ENCODE assay signal across 8 mouse cellular contexts in the genomic region with DNA sequence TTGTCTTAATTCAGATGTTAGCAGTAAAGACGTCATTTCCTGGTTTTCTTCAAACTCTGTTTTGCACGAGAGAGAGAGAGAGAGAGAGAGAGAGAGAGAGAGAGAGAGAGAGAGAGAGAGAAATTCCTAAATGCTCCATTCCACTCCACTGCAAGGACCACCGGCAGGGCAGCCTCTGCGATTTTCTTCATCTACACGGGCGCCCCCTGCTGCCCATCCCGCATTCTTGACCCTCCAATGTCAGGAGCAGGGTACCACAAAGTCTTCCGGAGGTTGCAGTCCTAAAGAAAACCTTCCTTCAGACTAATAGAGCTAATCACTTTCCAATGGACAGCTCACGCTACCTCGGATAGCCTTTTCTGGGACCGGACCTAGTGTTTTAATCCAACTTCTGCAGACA. TPM values are rescaled to one million over a fixed set of nuclear protein-coding genes. Genes with fewer than 3 reads are reported as not detected.
DNase-seq lines count a peak whose midpoint lies in the region; ATAC-seq and TF ChIP-seq lines count a peak whose summit lies in the region.

No protein-coding gene starts in this region.

- ATAC-seq in forebrain, embryonic 14.5 days, result peak; percentile 91
- peak; percentile 89 for ATAC-seq in lung, embryonic 14.5 days (ENCODE audit: insufficient read depth)

- peak overlapping the region; percentile 8 for H3ac ChIP-seq in C2C12 (ENCODE audit: control insufficient read depth, insufficient read length, low read depth)

- H3K4me2 ChIP-seq in forebrain, embryonic 14.5 days (ENCODE audit: low read length), result peak overlapping the region; percentile 100
- H3K4me2 ChIP-seq in lung, embryonic 14.5 days, result peak overlapping the region; percentile 70

- peak overlapping the region; percentile 75 for H3K9ac ChIP-seq in forebrain, embryonic 14.5 days (ENCODE audit: low read length)
- H3K9ac ChIP-seq in lung, embryonic 14.5 days, result peak overlapping the region; percentile 82

- DNase-seq in forebrain, embryonic 14.5 days (ENCODE audit: low spot score), result peak; percentile 90
- DNase-seq in heart, postnatal 14 days, result peak; percentile 86 to 90
- DNase-seq in layer of hippocampus, adult 11-12 months (ENCODE audit: low spot score), result peak; percentile 62
- peak; percentile 96 for DNase-seq in lung, embryonic 14.5 days
- peak; percentile 61 for DNase-seq in ovary, postnatal 10 days (ENCODE audit: low spot score)
- DNase-seq in thymus, postnatal 10 days (ENCODE audit: low spot score in 2 of 2), result peak; percentile 26 to 71

- no peak for TF ChIP-seq POLR2A in bone marrow, adult 2 months (IDR thresholded peaks at IDR 0.05; ENCODE audit: borderline replicate concordance, control insufficient read depth, low read depth, low read length)

- H3K4me3 ChIP-seq in C2C12 (ENCODE audit: insufficient read depth, poor library complexity, severe bottlenecking), result peak overlapping the region; percentile 50
- no peak overlapping the region for H3K4me3 ChIP-seq in bone marrow, adult 2 months (replicated peaks; ENCODE audit: control insufficient read depth, low read depth, low read length)
- H3K4me3 ChIP-seq in forebrain, embryonic 14.5 days (ENCODE audit: low read depth, low read length), result peak overlapping the region; percentile 79
- H3K4me3 ChIP-seq in lung, embryonic 14.5 days (ENCODE audit: low read depth, low read length), result peak overlapping the region; percentile 83

- intact Hi-C loops in heart, postnatal 14 days (cut with DNase I), result loop anchor here (1.0 to 10.0 kb wide), 5 partner anchors 80 to 540 kb away; no protein-coding TSS in a partner anchor

- H3K27me3 ChIP-seq in C2C12 (ENCODE audit: control insufficient read depth, insufficient read depth, insufficient read length), result no peaks in the 10 kb centered on the region
- H3K27me3 ChIP-seq in forebrain, embryonic 14.5 days (replicated peaks; ENCODE audit: control insufficient read depth, insufficient read depth, low read length), result no peaks in the 10 kb centered on the region
- no peaks in the 10 kb centered on the region for H3K27me3 ChIP-seq in lung, embryonic 14.5 days (ENCODE audit: insufficient read depth, low read length)

- no peaks in the 10 kb centered on the region for H3K79me3 ChIP-seq in C2C12 (ENCODE audit: low read depth)

- H3K79me2 ChIP-seq in C2C12 (ENCODE audit: control insufficient read depth, insufficient read depth), result no peaks in the 10 kb centered on the region

- no peaks in the 10 kb centered on the region for H3K9me3 ChIP-seq in forebrain, embryonic 14.5 days (replicated peaks; ENCODE audit: control insufficient read depth, low read length)
- H3K9me3 ChIP-seq in lung, embryonic 14.5 days (ENCODE audit: low read depth, low read length), result no peaks in the 10 kb centered on the region

- TF ChIP-seq CTCF in C2C12 (IDR thresholded peaks at IDR 0.05; ENCODE audit: control insufficient read depth, insufficient read depth, insufficient read length), result peak; percentile 55
- TF ChIP-seq CTCF in bone marrow, adult 2 months (IDR thresholded peaks at IDR 0.05; ENCODE audit: control insufficient read depth, insufficient read depth, low read length), result peak; percentile 54
- TF ChIP-seq CTCF in lung, embryonic 14.5 days (IDR thresholded peaks at IDR 0.05; ENCODE audit: low read depth), result peak; percentile 88

- H3K36me3 ChIP-seq in C2C12 (ENCODE audit: control insufficient read depth, insufficient read depth), result no peaks in the 10 kb centered on the region
- no peaks in the 10 kb centered on the region for H3K36me3 ChIP-seq in forebrain, embryonic 14.5 days (ENCODE audit: control insufficient read depth, insufficient read depth, low read length)
- H3K36me3 ChIP-seq in lung, embryonic 14.5 days (ENCODE audit: insufficient read depth), result no peaks in the 10 kb centered on the region

- H3K27ac ChIP-seq in bone marrow, adult 2 months (ENCODE audit: control insufficient read depth, insufficient read depth, low read depth, low read length, poor library complexity), result no peak overlapping the region
- H3K27ac ChIP-seq in forebrain, embryonic 14.5 days (ENCODE audit: low read depth, low read length), result no peak overlapping the region
- H3K27ac ChIP-seq in lung, embryonic 14.5 days (ENCODE audit: low read depth), result peak overlapping the region; percentile 93

- H3K4me1 ChIP-seq in bone marrow, adult 2 months (ENCODE audit: control insufficient read depth, insufficient read depth, low read length), result no peaks in the 10 kb centered on the region
- H3K4me1 ChIP-seq in forebrain, embryonic 14.5 days (ENCODE audit: control insufficient read depth, insufficient read depth, low read length), result peaks cover 5% of the 10 kb centered on the region; the same call in 1 of the 2 replicates
- H3K4me1 ChIP-seq in lung, embryonic 14.5 days (ENCODE audit: insufficient read depth), result 0 out of 2 replicates have a peak, but pooled peaks cover 5% of the 10 kb centered on the region

- under 1% methylated on average over 11 of the region's 11 CpGs for WGBS in bone marrow, adult 2 months
- WGBS in forebrain, embryonic 14.5 days, result 0% methylated on average over 11 of the region's 11 CpGs
- WGBS in lung, embryonic 14.5 days, result 1% methylated on average over 11 of the region's 11 CpGs

TF ChIP-seq in C2C12, 6 proteins besides CTCF, POLR2A, EP300 and RAD21:
- no peak for TF ChIP-seq MYOD1 (IDR thresholded peaks at IDR 0.05; ENCODE audit: control insufficient read depth, insufficient read length, low read depth)
- TF ChIP-seq MYOG (IDR thresholded peaks at IDR 0.05; ENCODE audit: control insufficient read depth, extremely low read depth, insufficient read length), result no peak
- no peak for TF ChIP-seq CEBPB (IDR thresholded peaks at IDR 0.05; ENCODE audit: low read depth)
- TF ChIP-seq MAX (IDR thresholded peaks at IDR 0.05), result no peak
- no peak for TF ChIP-seq FOSL1 (IDR thresholded peaks at IDR 0.05; ENCODE audit: insufficient read depth, low read length, poor library complexity, severe bottlenecking)
- TF ChIP-seq USF1 (IDR thresholded peaks at IDR 0.05; ENCODE audit: low read depth), result no peak

RNA-seq across cellular contexts. Expression of a gene that starts 0.5 kb away (rescaled TPM):
- 41.8 TPM for polyA plus RNA-seq in C2C12 (2012; fragmentation: generic; extraction: Trizol)
- 7.9 and 20.3 TPM in 2 replicates for polyA plus RNA-seq in bone marrow, adult 2 months (2011; ENCODE audit: insufficient read depth, insufficient read length, low replicate concordance, missing spikeins)
- 4.2 and 4.5 TPM in 2 replicates for polyA plus RNA-seq in forebrain, embryonic 14.5 days (2014; fragmentation: Nextera tagmentation; extraction: Ambion mirVana)
- total RNA-seq in heart, postnatal 14 days (2021), result 10 to 100 TPM; 53.0 to 53.6 TPM
- 32.9 and 33.8 TPM in 2 replicates for polyA plus RNA-seq in lung, embryonic 14.5 days (2014; fragmentation: Nextera tagmentation; extraction: Ambion mirVana)
